Mouse (Mus musculus): ENCODE measurements around the gene Nrcam.
"Not testable (repeated sequence)": the region's sequence is repeated elsewhere in the genome, so short reads cannot be mapped to it uniquely, and the experiment has no call there.

Gene Nrcam

GRCm38 (mm10) chr12:44328381-44329315, at the start of gene Nrcam:
Gene Nrcam, plus strand, starts transcription at chr12:44328885.
- DNase-seq (ENCODE audit: low read depth), result no peak

DNA sequence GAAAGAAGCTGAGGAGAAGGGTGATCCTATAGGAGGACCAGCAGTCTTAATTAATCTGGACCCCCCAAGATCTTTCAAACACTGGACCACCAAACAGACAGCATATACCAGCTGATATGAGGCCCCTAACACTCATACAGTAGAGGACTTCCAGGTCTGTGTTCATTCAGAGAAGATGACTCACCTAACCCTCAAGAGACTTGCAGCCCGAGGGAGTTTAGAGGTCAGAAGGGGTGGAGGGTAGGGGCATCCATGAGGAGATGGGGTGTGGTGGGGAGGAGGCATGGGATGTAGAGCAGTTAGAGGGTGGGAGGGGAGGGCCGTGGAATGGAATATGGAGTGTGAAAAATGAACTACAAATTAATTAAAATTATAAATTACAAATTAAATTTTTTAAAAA, 48.5 kb upstream of the Nrcam start:
- not testable (repeated sequence) for DNase-seq (ENCODE audit: low read depth)

- DNase-seq (ENCODE audit: low read depth), result no peak
Measured at GRCm38 (mm10) chr12:44281534-44281933, 47.2 kb upstream of the Nrcam start.

DNA sequence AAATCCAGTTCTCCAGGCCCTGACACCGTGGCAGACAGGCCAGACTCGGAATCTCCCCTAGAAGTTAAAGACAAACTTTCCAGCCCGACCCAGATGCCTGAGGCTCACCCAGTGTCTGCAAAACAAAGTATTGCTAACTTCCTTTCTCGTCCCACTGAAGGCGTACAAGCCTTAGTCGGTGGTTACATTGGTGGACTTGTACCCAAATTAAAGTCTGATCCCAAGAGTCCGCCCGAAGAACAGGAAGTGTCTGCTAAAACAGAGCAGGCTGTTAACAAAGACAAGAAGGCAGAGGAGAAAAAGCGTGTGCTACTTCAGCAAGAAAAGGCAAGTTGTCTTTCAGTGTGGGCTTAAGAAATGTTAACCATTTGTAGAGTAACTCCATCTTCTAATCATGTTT, 45.3 kb upstream of the Nrcam start:
- DNase-seq (ENCODE audit: low read depth), result no peak

GRCm38 (mm10) chr12:44286992-44287391, 41.7 kb upstream of the Nrcam start:
- no peak for DNase-seq (ENCODE audit: low read depth)

DNA sequence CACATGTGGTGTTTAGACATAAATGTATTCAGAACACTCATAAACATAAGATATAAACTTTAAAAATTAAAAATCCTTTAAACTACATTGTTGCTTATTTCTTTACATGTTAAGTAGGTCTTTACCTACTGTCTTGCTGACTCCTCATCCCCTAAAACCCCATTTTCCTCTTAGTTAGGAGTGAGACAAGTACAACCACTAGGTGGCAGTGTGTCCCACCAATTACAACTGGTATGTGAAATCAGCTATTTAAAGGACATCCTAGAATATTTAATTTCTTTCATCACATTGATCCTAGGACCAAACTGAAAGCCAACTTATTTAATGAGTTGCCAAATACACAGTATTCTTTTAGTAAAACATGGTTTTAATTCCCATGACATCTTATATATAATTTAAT, 36.4 kb upstream of the Nrcam start:
- peak; percentile 33 for DNase-seq (ENCODE audit: low read depth)

DNA sequence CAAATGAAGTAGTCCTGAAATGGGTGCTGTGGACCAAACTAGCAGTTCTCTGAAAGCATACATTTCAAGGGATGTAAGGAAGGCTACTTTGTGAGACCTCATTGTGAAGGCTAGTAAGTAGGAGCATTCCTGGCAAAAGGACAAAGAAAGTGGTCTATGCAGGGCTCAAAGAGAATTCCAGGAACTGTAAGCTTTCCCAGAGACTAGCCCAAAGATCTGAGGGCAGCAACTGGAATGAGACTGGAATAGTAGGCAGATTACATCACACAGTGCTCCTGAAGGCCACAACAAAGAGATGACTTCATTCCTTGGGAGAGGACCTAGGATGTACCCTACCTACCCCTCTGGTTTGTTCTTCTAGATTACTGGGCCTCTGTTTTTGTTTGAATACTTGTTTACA, 27.9 kb upstream of the Nrcam start:
- no peak for DNase-seq (ENCODE audit: low read depth)

- no peak for DNase-seq (ENCODE audit: low read depth)
Measured at GRCm38 (mm10) chr12:44304012-44304411, 24.7 kb upstream of the Nrcam start.

GRCm38 (mm10) chr12:44304869-44305268, 23.8 kb upstream of the Nrcam start:
- DNase-seq (ENCODE audit: low read depth), result no peak

GRCm38 (mm10) chr12:44308221-44308620, 20.5 kb upstream of the Nrcam start:
- DNase-seq (ENCODE audit: low read depth), result no peak

GRCm38 (mm10) chr12:44315212-44315611, 13.5 kb upstream of the Nrcam start:
- DNase-seq (ENCODE audit: low read depth), result no peak

DNA sequence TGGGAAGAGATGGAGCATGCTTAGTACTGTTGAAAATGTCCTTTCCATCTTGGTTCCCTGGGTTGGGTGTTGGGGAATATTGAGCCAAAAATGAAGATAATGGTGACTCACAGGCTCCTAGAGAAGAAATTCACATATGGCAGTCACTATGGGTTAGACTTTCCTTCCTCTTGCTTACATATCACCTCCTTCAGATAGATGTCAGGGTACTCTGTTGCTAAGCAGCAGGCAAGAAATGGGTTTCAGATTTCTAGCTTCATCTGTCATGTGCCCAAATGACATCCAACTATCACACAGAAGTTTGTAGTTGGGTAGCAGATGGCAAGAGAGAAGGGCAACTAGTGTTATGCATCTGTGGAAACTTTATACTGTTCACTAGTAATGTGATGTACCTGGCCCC, 3.6 kb upstream of the Nrcam start:
- no peak for DNase-seq (ENCODE audit: low read depth)

DNA sequence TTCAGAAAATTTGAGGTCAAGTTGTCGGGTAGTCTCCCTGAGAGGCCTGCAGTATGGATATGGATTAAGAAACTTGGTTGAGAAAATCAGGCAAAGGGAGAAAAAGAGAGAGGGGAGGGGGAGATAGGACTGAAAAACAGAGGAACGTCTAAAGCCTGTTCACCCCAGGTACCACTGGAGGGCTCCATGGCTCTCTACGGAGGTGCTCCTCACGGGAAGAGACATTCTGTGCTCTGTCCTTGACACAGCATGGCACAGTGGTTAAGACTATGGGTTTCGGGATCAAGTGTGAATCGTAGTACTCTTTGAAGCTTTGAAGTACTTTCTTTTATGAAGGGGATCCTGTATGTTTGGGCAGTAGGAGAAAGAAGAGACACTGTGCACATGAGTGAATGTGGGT, 1.2 kb upstream of the Nrcam start:
- no peak for DNase-seq (ENCODE audit: low read depth)

DNA sequence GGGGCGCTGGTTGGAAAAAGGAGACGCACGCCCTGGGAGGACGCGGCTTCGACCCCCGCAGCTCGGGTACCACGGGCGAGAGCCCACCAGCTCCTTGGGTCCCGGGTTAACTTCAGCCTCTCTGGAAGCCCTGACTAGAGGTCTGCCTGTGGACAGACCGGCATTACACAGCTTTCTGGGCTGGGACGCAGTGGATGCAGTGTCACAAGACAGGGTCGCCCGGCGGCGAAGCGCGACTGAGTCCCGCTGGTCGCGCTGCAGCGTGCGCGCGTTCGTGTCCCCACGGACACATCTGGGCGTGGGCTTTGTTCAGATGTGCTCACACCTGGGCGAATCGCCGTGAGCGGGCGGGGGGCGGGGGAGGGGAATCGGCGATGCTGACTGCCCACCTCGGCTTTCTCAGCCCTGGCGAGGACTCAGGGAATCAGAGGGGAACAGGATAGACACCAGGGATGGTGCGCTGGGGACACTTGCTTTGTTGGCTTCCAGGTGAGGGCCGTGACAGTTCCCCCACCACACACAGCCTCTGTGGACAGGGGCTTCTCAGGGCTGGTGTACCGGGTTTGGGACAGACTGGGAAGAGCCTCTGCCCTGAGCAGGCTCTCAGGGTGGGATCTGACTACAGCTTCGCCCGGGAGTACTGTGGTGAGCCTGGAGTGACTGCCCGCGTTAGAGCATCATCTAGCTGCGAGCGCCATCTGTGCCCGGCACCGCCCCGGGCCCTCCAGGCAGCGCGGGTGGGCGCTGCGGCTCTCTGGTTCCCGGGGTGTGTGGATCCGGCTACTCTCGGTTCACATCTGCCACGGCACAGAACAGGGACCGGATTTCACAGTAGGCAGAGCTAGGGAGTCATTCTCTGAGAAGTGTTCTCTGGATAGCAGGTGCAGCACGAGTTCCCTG, 881 bp downstream of the Nrcam start:
- no peak for DNase-seq (ENCODE audit: low read depth)

GRCm38 (mm10) chr12:44330216-44330719, 1.6 kb downstream of the Nrcam start:
- DNase-seq (ENCODE audit: low read depth), result no peak

DNA sequence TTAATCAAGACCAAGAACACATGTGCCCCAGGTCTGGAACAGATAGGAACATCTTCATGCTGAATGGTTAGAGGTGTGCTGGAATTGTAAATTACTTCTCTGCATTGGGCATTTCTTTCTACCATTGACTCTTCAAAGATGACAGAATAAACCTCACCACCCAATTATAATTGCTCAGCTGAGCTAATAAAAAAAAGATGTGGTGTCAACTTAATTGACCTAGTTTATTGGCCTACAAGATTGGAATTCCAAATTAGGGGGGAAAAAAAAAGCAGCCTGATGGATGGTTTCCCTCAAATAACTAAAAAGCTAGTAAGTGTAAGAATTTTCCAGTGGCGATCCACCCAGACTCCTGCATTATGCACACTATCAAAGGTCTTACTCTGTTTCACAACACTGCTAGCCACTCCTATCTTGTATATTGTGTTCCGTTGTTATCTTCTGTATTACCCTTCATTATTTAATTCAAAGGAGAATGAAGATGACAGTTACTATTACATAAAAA, 8.5 kb downstream of the Nrcam start:
- DNase-seq (ENCODE audit: low read depth), result no peak

DNA sequence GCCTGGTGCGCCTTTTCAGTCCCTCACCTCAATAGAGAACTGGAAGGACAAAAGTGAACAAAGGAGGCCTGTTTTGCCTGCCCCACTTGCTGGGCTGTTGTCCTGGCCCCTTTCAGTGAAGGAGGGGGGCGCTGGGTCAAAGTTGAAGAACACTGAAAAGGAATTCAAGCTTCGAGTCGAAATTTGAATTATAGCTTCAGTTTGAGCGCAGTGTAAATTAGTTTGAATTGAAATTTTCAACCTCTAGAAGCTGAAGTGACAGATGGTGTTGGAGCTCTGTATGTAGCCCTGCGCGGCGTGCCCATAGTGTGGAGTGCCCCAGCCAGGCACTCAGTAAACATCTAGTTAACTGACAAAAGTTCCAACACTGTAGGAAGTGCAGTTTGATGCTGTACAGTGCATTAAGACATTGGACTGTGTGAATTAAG, 9.5 kb downstream of the Nrcam start:
- no peak for DNase-seq (ENCODE audit: low read depth)

- DNase-seq (ENCODE audit: low read depth), result no peak
Measured at GRCm38 (mm10) chr12:44344075-44344474, 15.4 kb downstream of the Nrcam start.

DNA sequence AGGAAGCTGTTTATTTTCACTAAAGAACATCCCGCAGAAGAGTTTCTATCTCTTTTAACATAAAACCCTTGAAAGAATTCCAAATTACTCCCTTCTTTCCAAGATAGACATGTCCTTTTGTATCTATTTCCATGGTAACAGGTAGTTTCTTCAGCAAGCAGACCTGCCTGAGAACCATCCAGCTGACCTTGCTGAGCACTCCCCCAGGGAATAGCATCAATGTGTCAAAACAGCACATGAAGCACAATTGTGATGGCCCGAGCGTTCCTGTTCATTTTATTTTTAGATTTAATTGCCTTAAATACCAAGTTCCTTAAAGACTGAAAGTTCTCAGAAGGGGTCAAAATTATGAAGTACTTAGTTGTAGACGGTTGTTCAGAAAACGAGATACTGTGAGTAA, 16.6 kb downstream of the Nrcam start:
- DNase-seq (ENCODE audit: low read depth), result no peak

DNA sequence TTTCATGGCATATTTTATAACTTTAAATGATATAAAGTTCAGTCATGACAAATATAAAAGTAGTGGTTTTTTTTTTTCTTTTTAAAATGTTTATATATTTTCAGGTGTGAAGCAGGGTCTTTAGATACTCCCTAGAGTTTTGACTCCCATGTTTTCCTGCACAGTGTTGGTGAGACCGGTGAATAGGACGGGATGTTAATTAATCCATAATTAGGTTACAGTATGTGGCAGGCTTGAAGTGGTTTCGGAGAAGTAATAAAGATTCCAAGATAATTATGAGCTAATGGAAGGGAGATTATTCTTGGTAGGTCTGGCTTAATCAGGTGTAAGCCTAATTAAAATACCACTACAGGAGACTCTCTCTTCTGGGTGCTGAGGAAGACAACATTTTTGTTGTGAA, 17.5 kb downstream of the Nrcam start:
- DNase-seq (ENCODE audit: low read depth), result no peak

DNA sequence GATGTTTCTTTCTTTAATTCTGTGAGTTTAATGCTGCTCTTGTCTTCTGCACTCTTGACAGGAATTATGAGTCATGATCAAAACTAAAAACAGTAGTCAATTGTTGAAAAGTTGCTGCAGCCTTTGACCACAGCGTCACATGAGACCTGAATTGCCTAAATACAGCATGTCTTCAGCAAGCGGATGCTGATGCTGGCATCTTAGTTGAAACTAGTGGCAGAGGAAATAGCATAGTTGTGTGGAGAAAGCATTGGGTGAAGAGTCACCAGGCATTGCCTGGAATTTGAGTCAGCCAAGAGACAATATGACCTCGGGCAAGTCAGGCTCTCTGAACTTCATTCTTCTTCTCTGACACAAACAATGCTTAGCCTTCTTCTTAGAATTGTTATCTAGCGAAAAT, 26.4 kb downstream of the Nrcam start:
- peak; percentile 46 for DNase-seq (ENCODE audit: low read depth)

DNA sequence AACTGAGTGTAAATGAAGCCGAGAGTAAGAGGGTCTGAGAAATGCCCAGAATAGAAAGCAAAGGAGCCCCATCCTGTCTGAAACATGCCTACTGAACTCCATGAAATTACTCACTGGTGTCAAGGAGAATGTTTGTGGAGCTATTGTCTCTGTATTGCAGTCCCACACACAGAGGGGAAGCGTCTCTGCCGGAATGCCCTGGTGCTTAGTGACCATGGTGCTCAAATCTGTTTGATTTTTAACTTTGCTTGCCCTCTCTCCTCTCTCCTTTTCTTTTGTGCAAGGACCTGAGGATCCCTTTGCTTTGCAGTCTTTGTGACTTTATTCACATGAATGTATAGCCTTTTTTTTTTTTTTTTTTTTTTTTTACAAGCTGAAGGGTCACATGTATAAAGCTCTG, 28.8 kb downstream of the Nrcam start:
- DNase-seq (ENCODE audit: low read depth), result no peak

DNA sequence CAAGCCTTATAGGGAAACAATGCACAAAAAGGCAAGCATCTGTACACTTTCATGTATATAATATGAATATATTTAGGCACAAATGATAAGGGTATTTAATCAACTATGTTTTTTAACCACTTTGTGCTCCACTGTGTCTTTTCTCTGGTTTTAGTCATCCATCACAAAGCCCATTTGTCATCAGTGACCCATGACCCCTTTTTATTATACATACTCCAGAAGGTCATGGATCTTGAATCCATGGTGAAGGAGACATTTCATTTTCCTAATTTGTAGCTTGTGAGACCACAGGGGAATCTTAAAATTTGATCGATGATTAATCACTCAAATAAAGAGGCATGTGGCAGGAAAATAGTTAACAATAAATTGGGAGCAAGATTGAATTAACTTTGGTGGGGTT, 29.2 kb downstream of the Nrcam start:
- no peak for DNase-seq (ENCODE audit: low read depth)
